Mouse (Mus musculus) left cerebral cortex, postnatal 36 days (tissue): ENCODE measurements at regions not wholly inside any gene's neighbourhood (a gene's known extent, or its start where the extent isn't known, plus 50 kb on each side); places are given as distances from the start of the nearest gene placed in this dataset.
A peak's percentile ranks its signal among the peaks of the same experiment; 100 is the strongest.

Experiments
- DNase-seq, 2 experiments: peaks; one replicate each; pipeline ENCODE4 v3.0.0; 2021 to 2022; ENCODE audit warnings: low spot score in 2 of 2, mixed read lengths in 1 of 2
- intact Hi-C: fragments of 180-260 bp; cut with DNase I; formaldehyde crosslinking; loops from one replicate; pipeline ENCODE4 v1.15.1; 2025

GRCm38 (mm10) chr2:166417628-166418027, 262.2 kb upstream of the Sulf2 start:
- DNase-seq: peak; percentile 79 to 87
- intact Hi-C loops: loop anchor here (2.0 kb wide), 1 partner anchor 15 kb away; no protein-coding TSS in a partner anchor

- intact Hi-C loops: no loop called here
These were observed 260.1 kb upstream of the Sulf2 start for GRCm38 (mm10) chr2:166415481-166415965.

GRCm38 (mm10) chr2:166414856-166415255, 259.4 kb upstream of the Sulf2 start:
- DNase-seq: no peak
- intact Hi-C loops: no loop called here

More at GRCm38 (mm10) chr2:166415481-166415965, 260.1 kb upstream of the Sulf2 start:
- no peak for DNase-seq

- intact Hi-C loops: no loop called here
- DNase-seq: no peak
These were observed 256.8 kb upstream of the Sulf2 start for GRCm38 (mm10) chr2:166412031-166412858.

- intact Hi-C loops: no loop called here
- no peak for DNase-seq
These were observed 253.9 kb upstream of the Sulf2 start for GRCm38 (mm10) chr2:166409391-166409790.

GRCm38 (mm10) chr2:166408806-166409205, 253.3 kb upstream of the Sulf2 start:
- intact Hi-C loops: no loop called here
- DNase-seq: no peak

GRCm38 (mm10) chr2:166408009-166408408, 252.5 kb upstream of the Sulf2 start:
- intact Hi-C loops: no loop called here
- DNase-seq: no peak

- no peak for DNase-seq
- intact Hi-C loops: no loop called here
These were observed 251.4 kb upstream of the Sulf2 start for GRCm38 (mm10) chr2:166406826-166407225.

- intact Hi-C loops: no loop called here
- peak; percentile 66 to 71 for DNase-seq
These were observed 247.9 kb upstream of the Sulf2 start for GRCm38 (mm10) chr2:166403319-166403718.

GRCm38 (mm10) chr2:166401860-166402259, 246.4 kb upstream of the Sulf2 start:
- intact Hi-C loops: no loop called here
- no peak for DNase-seq

GRCm38 (mm10) chr2:166400304-166400703, 244.8 kb upstream of the Sulf2 start:
- intact Hi-C loops: no loop called here

GRCm38 (mm10) chr2:166399140-166399830, 243.8 kb upstream of the Sulf2 start:
- intact Hi-C loops: no loop called here
- no peak for DNase-seq

More at GRCm38 (mm10) chr2:166400304-166400703, 244.8 kb upstream of the Sulf2 start:
- DNase-seq: no peak

GRCm38 (mm10) chr2:166398774-166399139, 243.3 kb upstream of the Sulf2 start:
- intact Hi-C loops: no loop called here
- DNase-seq: no peak

- intact Hi-C loops: no loop called here
- no peak for DNase-seq
These were observed 242.7 kb upstream of the Sulf2 start for GRCm38 (mm10) chr2:166398156-166398555.

- intact Hi-C loops: no loop called here
- DNase-seq: no peak
These were observed 239.2 kb upstream of the Sulf2 start for GRCm38 (mm10) chr2:166394666-166395065.

GRCm38 (mm10) chr2:166391176-166391575, 235.7 kb upstream of the Sulf2 start:
- DNase-seq: no peak
- intact Hi-C loops: no loop called here

- DNase-seq: no peak
These were observed 232.6 kb upstream of the Sulf2 start for GRCm38 (mm10) chr2:166388050-166388449.

GRCm38 (mm10) chr2:166386817-166387216, 231.4 kb upstream of the Sulf2 start:
- DNase-seq: no peak
- intact Hi-C loops: no loop called here

More at GRCm38 (mm10) chr2:166388050-166388449, 232.6 kb upstream of the Sulf2 start:
- intact Hi-C loops: no loop called here

- intact Hi-C loops: no loop called here
- DNase-seq: no peak
These were observed 229.1 kb upstream of the Sulf2 start for GRCm38 (mm10) chr2:166384583-166384982.

GRCm38 (mm10) chr2:166383356-166383755, 227.9 kb upstream of the Sulf2 start:
- DNase-seq: no peak
- intact Hi-C loops: no loop called here

GRCm38 (mm10) chr2:166382180-166382579, 226.7 kb upstream of the Sulf2 start:
- no peak for DNase-seq
- intact Hi-C loops: no loop called here
